Mouse (Mus musculus) heart, postnatal 36 days (tissue): Measurements from ENCODE around the gene Olfr1006. TPM values are rescaled to one million over a fixed set of nuclear protein-coding genes. Genes with fewer than 3 reads are reported as not detected.
"Not testable (repeated sequence)": the region's sequence is repeated elsewhere in the genome, so short reads cannot be mapped to it uniquely, and the experiment has no call there.

Experiments used
- DNase-seq, 2 experiments: peaks; one replicate each; pipeline ENCODE4 v3.0.0; 2021 to 2022
- intact Hi-C: fragments of 180-260 bp; cut with DNase I; formaldehyde crosslinking; loops from one replicate; pipeline ENCODE4 v1.15.1; 2025
- total RNA-seq, 2 experiments: library from RNA; stranded (reverse); gene quantifications; 2 replicates each; pipeline ENCODE4 v1.2.3; 2021

Olfr1006 gene
- total RNA-seq: not detected

DNA sequence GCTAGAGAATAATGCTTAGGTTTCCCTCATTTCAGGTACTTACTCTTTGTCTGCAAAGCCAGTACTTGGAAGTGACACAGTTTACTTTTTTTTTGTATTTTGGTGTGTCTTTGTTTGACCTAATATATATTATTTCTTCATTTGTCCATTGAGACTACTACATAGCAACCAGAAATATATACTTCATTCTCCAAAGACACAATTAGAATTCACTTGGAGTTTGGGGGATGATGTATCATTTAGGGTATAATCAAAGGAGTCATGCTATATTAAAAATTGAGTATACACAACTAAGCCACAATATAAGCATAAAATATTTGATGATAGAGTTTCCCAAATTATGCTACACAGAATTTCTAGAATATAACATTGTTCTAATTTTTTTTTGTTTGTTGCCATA, at the start of gene Olfr1006:
Gene Olfr1006 (minus strand): TSS at position 101 of the 400 bp plus-strand sequence.
- intact Hi-C loops: no loop called here
- no peak for DNase-seq

DNA sequence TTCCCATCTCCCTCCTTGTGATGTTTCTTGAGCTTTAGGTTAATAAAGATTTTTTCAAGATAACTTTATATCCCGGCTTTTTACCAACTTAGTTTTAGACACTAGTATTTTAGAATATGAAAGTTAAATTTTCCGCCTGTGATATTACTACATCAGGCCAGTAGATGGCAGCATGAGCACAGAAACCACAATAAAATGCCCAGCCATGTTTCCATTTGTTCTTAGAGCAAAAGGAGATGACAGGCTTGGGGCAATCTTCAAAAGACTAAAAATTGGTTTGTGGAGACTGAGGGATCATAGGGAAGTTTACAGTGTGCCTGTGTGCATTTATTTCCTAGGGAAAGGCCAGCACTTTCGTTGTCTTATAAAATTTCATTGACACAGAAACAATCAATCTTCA, 47.2 kb upstream of the Olfr1006 start:
- intact Hi-C loops: loop anchor here (1.0 to 5.0 kb wide), 2 partner anchors 603 to 739 kb away; no protein-coding TSS in a partner anchor
- peak in 1 of 2 experiments; percentile 9 for DNase-seq

DNA sequence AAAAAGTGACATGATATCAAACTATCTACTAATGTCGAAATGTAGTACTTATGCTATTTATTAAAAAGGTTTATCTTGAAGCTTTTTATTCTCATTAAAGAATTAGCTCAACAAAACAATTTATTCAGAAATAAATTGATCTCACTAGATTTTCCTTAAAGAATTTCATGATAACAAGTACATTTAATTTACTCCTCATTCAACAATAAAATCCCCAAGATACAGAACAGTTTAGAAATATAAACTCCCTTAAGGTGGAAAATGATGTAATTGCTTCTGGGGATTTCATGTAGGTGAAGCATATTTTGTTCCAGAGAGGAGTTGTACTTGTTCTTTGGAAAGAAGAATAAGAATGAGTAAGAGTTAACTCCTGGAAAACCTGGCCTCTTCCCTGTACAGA, 36.6 kb upstream of the Olfr1006 start, which contains the start of gene Olfr1009:
Gene Olfr1009 (plus strand): TSS at position 301 of the 400 bp plus-strand sequence.
- DNase-seq: no peak
- intact Hi-C loops: no loop called here

DNA sequence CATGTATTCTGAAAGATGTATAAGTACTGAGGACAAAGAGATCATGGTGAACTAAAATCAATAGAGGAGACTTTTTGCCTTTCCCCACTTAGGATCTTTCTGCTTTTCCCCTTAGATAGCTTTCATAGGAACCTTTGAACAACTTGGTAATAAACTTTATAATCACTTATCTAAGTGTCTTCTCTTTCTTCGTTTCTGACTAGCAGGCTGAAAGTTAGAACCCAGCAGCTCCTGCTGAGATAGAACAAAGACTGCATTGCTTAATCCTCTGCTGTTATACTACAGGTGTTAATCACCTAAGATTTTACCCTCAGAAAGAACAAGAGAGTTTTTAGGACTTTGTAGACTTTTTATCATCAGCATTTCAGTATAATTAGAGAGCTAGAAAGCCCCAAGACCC, 32.6 kb upstream of the Olfr1006 start:
- intact Hi-C loops: no loop called here
- DNase-seq: no peak

GRCm38 (mm10) chr2:85710680-85711079, 32.1 kb upstream of the Olfr1006 start:
- DNase-seq, intact Hi-C loops: not testable (repeated sequence)

GRCm38 (mm10) chr2:85689131-85689530, 10.6 kb upstream of the Olfr1006 start, which contains the start of gene Olfr1008:
Gene Olfr1008 (plus strand): TSS chr2:85689431.
- intact Hi-C loops: no loop called here
- no peak for DNase-seq

DNA sequence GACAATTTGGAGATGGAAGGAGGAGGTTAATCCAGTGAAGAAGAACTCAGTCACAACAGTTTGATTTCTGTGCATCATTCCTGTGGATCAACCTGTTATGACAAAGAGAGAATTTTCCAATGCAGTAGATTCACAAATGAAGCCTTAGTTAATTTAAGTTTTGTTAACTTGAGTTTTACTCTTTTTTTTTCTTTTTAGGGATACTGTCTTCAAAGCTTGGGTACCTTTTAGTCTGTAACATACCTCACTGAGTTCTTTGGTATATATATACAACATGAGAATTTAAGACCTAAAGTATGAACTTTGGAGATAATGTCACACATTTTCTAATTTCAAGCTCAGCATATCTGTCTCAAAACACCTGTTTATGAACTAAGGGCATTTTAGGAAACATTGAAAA, 14.2 kb downstream of the Olfr1006 start, which contains the start of gene Olfr154:
Gene Olfr154 (minus strand): TSS at position 101 of the 400 bp plus-strand sequence.
- DNase-seq, intact Hi-C loops: not testable (repeated sequence)

GRCm38 (mm10) chr2:85650604-85651003, 28.0 kb downstream of the Olfr1006 start, which contains the start of gene Olfr1002:
Gene Olfr1002 (minus strand): TSS chr2:85650704.
- DNase-seq: no peak
- intact Hi-C loops: no loop called here

Other genes starting within 250 kb of the Olfr1006 start
- not detected for gene Olfr994, start 242.3 kb downstream of the Olfr1006 start, total RNA-seq
- gene Olfr995, start 235.1 kb downstream of the Olfr1006 start, total RNA-seq: not detected
- not detected for gene 4833423E24Rik, start 159.7 kb downstream of the Olfr1006 start, total RNA-seq
- not detected for gene Olfr996, start 99.6 kb downstream of the Olfr1006 start, total RNA-seq
- not detected for gene Olfr998, start 89.8 kb downstream of the Olfr1006 start, total RNA-seq
- not detected for gene Olfr1000, start 66.9 kb downstream of the Olfr1006 start, total RNA-seq
- not detected for gene Olfr1002, start 28.1 kb downstream of the Olfr1006 start, total RNA-seq
- not detected for gene Olfr154, start 14.3 kb downstream of the Olfr1006 start, total RNA-seq
- gene Olfr1008, start 10.7 kb upstream of the Olfr1006 start, total RNA-seq: not detected
- not detected for gene Olfr1009, start 36.7 kb upstream of the Olfr1006 start, total RNA-seq
- not detected for gene Olfr1012, start 84.0 kb upstream of the Olfr1006 start, total RNA-seq
- gene Olfr1013, start 88.3 kb upstream of the Olfr1006 start, total RNA-seq: not detected
- not detected for gene Olfr1014, start 93.9 kb upstream of the Olfr1006 start, total RNA-seq
- gene Olfr1015, start 103.2 kb upstream of the Olfr1006 start, total RNA-seq: not detected
- not detected for gene Olfr1016, start 123.8 kb upstream of the Olfr1006 start, total RNA-seq
- not detected for gene Olfr1018, start 139.7 kb upstream of the Olfr1006 start, total RNA-seq
- not detected for gene Olfr1019, start 166.7 kb upstream of the Olfr1006 start, total RNA-seq
- not detected for gene Olfr1020, start 168.3 kb upstream of the Olfr1006 start, total RNA-seq
- not detected for gene Olfr1022, start 189.8 kb upstream of the Olfr1006 start, total RNA-seq
- gene Olfr1023, start 206.9 kb upstream of the Olfr1006 start, total RNA-seq: not detected
- not detected for gene Olfr1024, start 226.3 kb upstream of the Olfr1006 start, total RNA-seq
- not detected for gene Olfr1025-ps1, start 236.4 kb upstream of the Olfr1006 start, total RNA-seq
- gene Olfr1026, start 242.8 kb upstream of the Olfr1006 start, total RNA-seq: not detected